9 mouse cellular contexts compared by ENCODE assay signal in genomic region chr13:84223018-84223417, GRCm38 (mm10). TPM values are rescaled to one million over a fixed set of nuclear protein-coding genes. Genes with fewer than 3 reads are reported as not detected.
A peak's percentile ranks its signal among the peaks of the same experiment; 100 is the strongest.
DNase-seq lines count a peak whose midpoint lies in the region; ATAC-seq lines count a peak whose summit lies in the region.
"Had no signal": no experiment of that assay in that cellular context is flagged by ENCODE, and none has a peak within 500 bp of the region (broad histone marks: within the 10 kb centered on the region; RNA-seq: fewer than 3 reads in every experiment).

No protein-coding gene starts in this region.

- H3K4me1 ChIP-seq in heart, embryonic 16.5 days (ENCODE audit: control insufficient read depth, insufficient read depth, low read length), result peaks cover 10% of the 10 kb centered on the region
- H3K4me1 ChIP-seq in hindbrain, embryonic 12.5 days, result peaks cover 17% of the 10 kb centered on the region
- H3K4me1 ChIP-seq in midbrain, embryonic 12.5 days, result peaks cover 25% of the 10 kb centered on the region

- DNase-seq in heart, adult 8-10 months (ENCODE audit: low spot score), result no peak
- peak; percentile 6 for DNase-seq in MEL-GATA-1-ER (ENCODE audit: extremely low read depth, low read depth)
- DNase-seq in spleen, adult 12 weeks (ENCODE audit: low spot score), result no peak
- no peak for DNase-seq in spleen, adult 18-20 months
- DNase-seq in cerebellum, adult 18-20 months, result no peak

- no peaks in the 10 kb centered on the region for H3K36me3 ChIP-seq in heart, embryonic 16.5 days (ENCODE audit: control insufficient read depth, insufficient read depth)
- 0 out of 2 replicates have a peak, but pooled peaks cover 7% of the 10 kb centered on the region for H3K36me3 ChIP-seq in hindbrain, embryonic 12.5 days
- H3K36me3 ChIP-seq in midbrain, embryonic 12.5 days, result 0 out of 2 replicates have a peak, but pooled peaks cover 3% of the 10 kb centered on the region

- no peaks in the 10 kb centered on the region for H3K9me3 ChIP-seq in heart, embryonic 16.5 days (replicated peaks; ENCODE audit: control insufficient read depth, low read length)
- H3K9me3 ChIP-seq in hindbrain, embryonic 12.5 days (replicated peaks), result no peaks in the 10 kb centered on the region
- no peaks in the 10 kb centered on the region for H3K9me3 ChIP-seq in midbrain, embryonic 12.5 days

- H3K27me3 ChIP-seq in heart, embryonic 16.5 days (ENCODE audit: control insufficient read depth, insufficient read depth, low read length), result no peaks in the 10 kb centered on the region
- no peaks in the 10 kb centered on the region for H3K27me3 ChIP-seq in hindbrain, embryonic 12.5 days
- no peaks in the 10 kb centered on the region for H3K27me3 ChIP-seq in midbrain, embryonic 12.5 days
- H3K27me3 ChIP-seq: Patski had no signal

- ATAC-seq in heart, embryonic 16.5 days (replicated peaks; ENCODE audit: extremely low read depth, insufficient read depth, low FRiP score), result no peak
- ATAC-seq in hindbrain, embryonic 12.5 days (ENCODE audit: low FRiP score), result no peak
- ATAC-seq in midbrain, embryonic 12.5 days (ENCODE audit: low FRiP score, low read depth), result no peak

- no peak overlapping the region for H3K27ac ChIP-seq in heart, embryonic 16.5 days (ENCODE audit: low read length)
- no peak overlapping the region for H3K27ac ChIP-seq in hindbrain, embryonic 12.5 days
- no peak overlapping the region for H3K27ac ChIP-seq in midbrain, embryonic 12.5 days (replicated peaks)

- H3K9ac ChIP-seq in heart, embryonic 16.5 days (ENCODE audit: low read length), result peak overlapping the region; percentile 88
- H3K9ac ChIP-seq in hindbrain, embryonic 12.5 days, result peak overlapping the region; percentile 85
- peak overlapping the region; percentile 83 for H3K9ac ChIP-seq in midbrain, embryonic 12.5 days (replicated peaks)

- H3K4me2 ChIP-seq in heart, embryonic 16.5 days (ENCODE audit: low read depth, low read length), result peak overlapping the region; percentile 76
- peak overlapping the region; percentile 85 for H3K4me2 ChIP-seq in hindbrain, embryonic 12.5 days (replicated peaks)
- peak overlapping the region; percentile 93 for H3K4me2 ChIP-seq in midbrain, embryonic 12.5 days (replicated peaks)

- 39% methylated on average over 5 of the region's 5 CpGs for WGBS in heart, embryonic 16.5 days
- 55% methylated on average over 5 of the region's 5 CpGs for WGBS in hindbrain, embryonic 12.5 days
- WGBS in midbrain, embryonic 12.5 days, result 54% methylated on average over 5 of the region's 5 CpGs

- peak overlapping the region; percentile 89 for H3K4me3 ChIP-seq in heart, embryonic 16.5 days (ENCODE audit: low read length)
- peak overlapping the region; percentile 85 for H3K4me3 ChIP-seq in hindbrain, embryonic 12.5 days
- H3K4me3 ChIP-seq in midbrain, embryonic 12.5 days, result peak overlapping the region; percentile 84

RNA-seq across cellular contexts. Expression of gene Tmem161b, which starts 0.9 kb away (rescaled TPM):
- polyA plus RNA-seq in heart, embryonic 16.5 days (2015; fragmentation: Nextera tagmentation; extraction: Ambion mirVana), result 11.8 and 14.0 TPM in 2 replicates
- 10 to 100 TPM; 11.3 to 17.6 (median 12.4) TPM for total RNA-seq in heart, adult 8-10 months (2022)
- 24.0 and 27.9 TPM in 2 replicates for polyA plus RNA-seq in hindbrain, embryonic 12.5 days (2016; fragmentation: Nextera tagmentation; extraction: Ambion mirVana)
- polyA plus RNA-seq in midbrain, embryonic 12.5 days (2016; fragmentation: Nextera tagmentation; extraction: Ambion mirVana), result 23.8 and 25.2 TPM in 2 replicates
